Mouse (Mus musculus): ENCODE results near the gene Gramd1a.

DNA sequence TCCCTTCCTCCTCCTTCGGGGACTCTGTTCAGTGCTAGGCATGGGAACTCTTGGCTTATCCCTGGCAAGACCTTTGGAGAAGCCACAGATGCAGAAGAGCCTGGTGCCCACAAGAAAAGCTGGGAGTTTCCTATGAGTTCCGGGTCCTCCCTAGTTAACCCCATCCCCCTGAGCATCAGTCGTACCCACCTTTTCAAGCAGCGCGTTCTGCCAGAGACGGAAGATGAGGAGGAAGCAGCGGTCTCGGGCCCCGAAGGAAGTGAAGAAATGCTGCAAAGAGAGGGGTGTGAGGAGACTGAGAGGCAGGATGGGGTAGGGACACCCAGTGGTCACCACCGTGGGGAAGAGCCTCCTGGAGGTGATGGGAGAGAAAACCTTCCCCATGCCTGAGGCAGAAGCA lies 14.8 kb downstream of the Gramd1a start:
- TF ChIP-seq CTCF (IDR thresholded peaks at IDR 0.05; ENCODE audit: control insufficient read depth, insufficient read depth, low read length) (no peak), POLR2A (IDR thresholded peaks at IDR 0.05; ENCODE audit: borderline replicate concordance, control insufficient read depth, low read depth, low read length) (no peak)

Measured in bone marrow, adult 2 months (tissue).